Mouse (Mus musculus) cerebellum, adult 9-10 months (tissue): ENCODE results near the gene Fgf10.

Experiments used
- DNase-seq: peaks from one replicate; pipeline ENCODE4 v3.0.0; 2022

The Fgf10 gene

GRCm38 (mm10) chr13:118718396-118718795 is 48.8 kb downstream of the Fgf10 start:
- no peak for DNase-seq

- no peak for DNase-seq
Observed at GRCm38 (mm10) chr13:118721668-118722067, 52.1 kb downstream of the Fgf10 start.

GRCm38 (mm10) chr13:118731850-118732552 is 62.4 kb downstream of the Fgf10 start:
- DNase-seq = no peak

- no peak for DNase-seq
Observed at GRCm38 (mm10) chr13:118739854-118740411, 70.3 kb downstream of the Fgf10 start.

- no peak for DNase-seq
Observed at GRCm38 (mm10) chr13:118742788-118743187, 73.2 kb downstream of the Fgf10 start.

GRCm38 (mm10) chr13:118744806-118745205 is 75.2 kb downstream of the Fgf10 start:
- DNase-seq = no peak

GRCm38 (mm10) chr13:118746427-118746826 is 76.8 kb downstream of the Fgf10 start:
- DNase-seq = no peak

GRCm38 (mm10) chr13:118754024-118754423 is 84.4 kb downstream of the Fgf10 start:
- DNase-seq = no peak

- no peak for DNase-seq
Observed at GRCm38 (mm10) chr13:118759021-118759420, 89.4 kb downstream of the Fgf10 start.

GRCm38 (mm10) chr13:118762982-118763381 is 93.4 kb downstream of the Fgf10 start:
- DNase-seq = no peak

- no peak for DNase-seq
Observed at GRCm38 (mm10) chr13:118772188-118772587, 102.6 kb downstream of the Fgf10 start.

- DNase-seq = no peak
Observed at GRCm38 (mm10) chr13:118775148-118775547, 105.6 kb downstream of the Fgf10 start.

GRCm38 (mm10) chr13:118779161-118779560 is 109.6 kb downstream of the Fgf10 start:
- DNase-seq = no peak

- no peak for DNase-seq
Observed at GRCm38 (mm10) chr13:118791753-118792152, 122.2 kb downstream of the Fgf10 start.

- DNase-seq = no peak
Observed at GRCm38 (mm10) chr13:118792198-118792597, 122.6 kb downstream of the Fgf10 start.

GRCm38 (mm10) chr13:118800176-118800575 is 130.6 kb downstream of the Fgf10 start:
- no peak for DNase-seq

- DNase-seq = no peak
Observed at GRCm38 (mm10) chr13:118806662-118807061, 137.1 kb downstream of the Fgf10 start.

- no peak for DNase-seq
Observed at GRCm38 (mm10) chr13:118819785-118820184, 150.2 kb downstream of the Fgf10 start.

- DNase-seq = no peak
Observed at GRCm38 (mm10) chr13:118823113-118823512, 153.5 kb downstream of the Fgf10 start.

- DNase-seq = no peak
Observed at GRCm38 (mm10) chr13:118825102-118825501, 155.5 kb downstream of the Fgf10 start.

- no peak for DNase-seq
Observed at GRCm38 (mm10) chr13:118828604-118829381, 159.2 kb downstream of the Fgf10 start.

GRCm38 (mm10) chr13:118834021-118834420 is 164.4 kb downstream of the Fgf10 start:
- DNase-seq = no peak

- no peak for DNase-seq
Observed at GRCm38 (mm10) chr13:118835078-118835477, 165.5 kb downstream of the Fgf10 start.
